Mouse (Mus musculus): ENCODE data around the gene 4932415D10Rik. TPM values are rescaled to one million over a fixed set of nuclear protein-coding genes. Genes with fewer than 3 reads are reported as not detected.

The 4932415D10Rik gene
- polyA plus RNA-seq, 1 experiment, result not detected

- H3K4me3 ChIP-seq (replicated peaks; ENCODE audit: control insufficient read depth, low read depth, low read length), result no peak overlapping the region
- no peak for TF ChIP-seq POLR2A (IDR thresholded peaks at IDR 0.05; ENCODE audit: borderline replicate concordance, control insufficient read depth, low read depth, low read length)
- no peak for TF ChIP-seq CTCF (IDR thresholded peaks at IDR 0.05; ENCODE audit: control insufficient read depth, insufficient read depth, low read length)
- no peaks in the 10 kb centered on the region; the same call in 1 of the 2 replicates for H3K4me1 ChIP-seq (ENCODE audit: control insufficient read depth, insufficient read depth, low read length)
- no peak overlapping the region for H3K27ac ChIP-seq (ENCODE audit: control insufficient read depth, insufficient read depth, low read depth, low read length, poor library complexity)
Observed at GRCm38 (mm10) chr10:82245021-82245420, 71.4 kb downstream of the 4932415D10Rik start.

GRCm38 (mm10) chr10:82241401-82241788 is 75.0 kb downstream of the 4932415D10Rik start:
- TF ChIP-seq POLR2A (IDR thresholded peaks at IDR 0.05; ENCODE audit: borderline replicate concordance, control insufficient read depth, low read depth, low read length), result no peak
- no peak for TF ChIP-seq CTCF (IDR thresholded peaks at IDR 0.05; ENCODE audit: control insufficient read depth, insufficient read depth, low read length)
- Histone ChIP-seq H3K4me3 (replicated peaks; ENCODE audit: control insufficient read depth, low read depth, low read length) (peak overlapping the region; percentile 83), H3K4me1 (ENCODE audit: control insufficient read depth, insufficient read depth, low read length) (no peaks in the 10 kb centered on the region; the same call in 1 of the 2 replicates), H3K27ac (ENCODE audit: control insufficient read depth, insufficient read depth, low read depth, low read length, poor library complexity) (no peak overlapping the region)
- WGBS, result 74% methylated on average over 5 of the region's 5 CpGs

- no peaks in the 10 kb centered on the region; the same call in 1 of the 2 replicates for H3K4me1 ChIP-seq (ENCODE audit: control insufficient read depth, insufficient read depth, low read length)
- TF ChIP-seq CTCF (IDR thresholded peaks at IDR 0.05; ENCODE audit: control insufficient read depth, insufficient read depth, low read length), result no peak
- no peak for TF ChIP-seq POLR2A (IDR thresholded peaks at IDR 0.05; ENCODE audit: borderline replicate concordance, control insufficient read depth, low read depth, low read length)
- no peak within 1 kb of the TSS for H3K27ac ChIP-seq (ENCODE audit: control insufficient read depth, insufficient read depth, low read depth, low read length, poor library complexity)
- H3K4me3 ChIP-seq (replicated peaks; ENCODE audit: control insufficient read depth, low read depth, low read length), result peak within 1 kb of the TSS; percentile 83
- WGBS, result 3% methylated on average over 27 of the region's 27 CpGs
Observed at GRCm38 (mm10) chr10:82240742-82241400, 75.5 kb downstream of the 4932415D10Rik start, which contains the start of gene Zfp938. Gene Zfp938, minus strand, starts transcription at chr10:82241280.

Other genes starting within 250 kb of the 4932415D10Rik start
- gene BC024063, start 233.2 kb downstream of the 4932415D10Rik start, polyA plus RNA-seq (2011; ENCODE audit: insufficient read depth, insufficient read length, low replicate concordance, missing spikeins), result 0.90 TPM in 1 of 2 replicates, not detected in the other
- 0.36 and 0.57 TPM in 2 replicates for gene AU041133, start 188.6 kb downstream of the 4932415D10Rik start, polyA plus RNA-seq (2011; ENCODE audit: insufficient read depth, insufficient read length, low replicate concordance, missing spikeins)
- gene Zfp938, start 75.3 kb downstream of the 4932415D10Rik start, polyA plus RNA-seq (2011; ENCODE audit: insufficient read depth, insufficient read length, low replicate concordance, missing spikeins), result 0.63 and 1.9 TPM in 2 replicates
- 0.95 and 1.4 TPM in 2 replicates for gene Gm4924, start 37.7 kb upstream of the 4932415D10Rik start, polyA plus RNA-seq (2011; ENCODE audit: insufficient read depth, insufficient read length, low replicate concordance, missing spikeins)
- not detected in 2 replicates for gene Gm1553, start 176.0 kb upstream of the 4932415D10Rik start, polyA plus RNA-seq (2011; ENCODE audit: insufficient read depth, insufficient read length, low replicate concordance, missing spikeins)

Data from bone marrow, adult 2 months (tissue).